Mouse (Mus musculus): ENCODE measurements around the gene Lhx4. TPM values are rescaled to one million over a fixed set of nuclear protein-coding genes. Genes with fewer than 3 reads are reported as not detected.

Gene Lhx4
- polyA plus RNA-seq, 1 experiment = 1.0 TPM

- H3K4me1 ChIP-seq (ENCODE audit: control insufficient read depth, insufficient read depth, low read length) = no peaks in the 10 kb centered on the region; the same call in 1 of the 2 replicates
- TF ChIP-seq POLR2A (IDR thresholded peaks at IDR 0.05; ENCODE audit: borderline replicate concordance, insufficient read depth, low read length) (no peak), CTCF (IDR thresholded peaks at IDR 0.05; ENCODE audit: borderline replicate concordance, insufficient read depth, low read depth, low read length) (no peak)
- WGBS = 84% methylated on average over 11 of the region's 11 CpGs
Observed at GRCm38 (mm10) chr1:155693026-155693425, 58.5 kb downstream of the Lhx4 start.

GRCm38 (mm10) chr1:155692230-155692629 is 59.3 kb downstream of the Lhx4 start:
- 91% methylated on average over 6 of the region's 6 CpGs for WGBS
- no peak overlapping the region for H3K27ac ChIP-seq (ENCODE audit: insufficient read depth, low read length)
- H3K4me3 ChIP-seq (replicated peaks; ENCODE audit: insufficient read depth, low read depth, low read length) = no peak overlapping the region
- no peaks in the 10 kb centered on the region for H3K27me3 ChIP-seq (ENCODE audit: control insufficient read depth, insufficient read depth, low read length)
- TF ChIP-seq POLR2A (IDR thresholded peaks at IDR 0.05; ENCODE audit: borderline replicate concordance, insufficient read depth, low read length) (no peak), CTCF (IDR thresholded peaks at IDR 0.05; ENCODE audit: borderline replicate concordance, insufficient read depth, low read depth, low read length) (no peak)
- no peaks in the 10 kb centered on the region for H3K4me1 ChIP-seq (ENCODE audit: control insufficient read depth, insufficient read depth, low read length)
- DNase-seq = no peak

More at GRCm38 (mm10) chr1:155693026-155693425, 58.5 kb downstream of the Lhx4 start:
- Histone ChIP-seq H3K27me3 (ENCODE audit: control insufficient read depth, insufficient read depth, low read length) (no peaks in the 10 kb centered on the region), H3K27ac (ENCODE audit: insufficient read depth, low read length) (no peak overlapping the region), H3K4me3 (replicated peaks; ENCODE audit: insufficient read depth, low read depth, low read length) (no peak overlapping the region)
- DNase-seq = no peak

GRCm38 (mm10) chr1:155689558-155689957 is 61.9 kb downstream of the Lhx4 start:
- Histone ChIP-seq H3K27ac (ENCODE audit: insufficient read depth, low read length) (no peak overlapping the region), H3K4me3 (replicated peaks; ENCODE audit: insufficient read depth, low read depth, low read length) (no peak overlapping the region), H3K27me3 (ENCODE audit: control insufficient read depth, insufficient read depth, low read length) (no peaks in the 10 kb centered on the region), H3K4me1 (ENCODE audit: control insufficient read depth, insufficient read depth, low read length) (peaks cover 2% of the 10 kb centered on the region; the same call in 1 of the 2 replicates)
- TF ChIP-seq POLR2A (IDR thresholded peaks at IDR 0.05; ENCODE audit: borderline replicate concordance, insufficient read depth, low read length) = no peak
- TF ChIP-seq CTCF (IDR thresholded peaks at IDR 0.05; ENCODE audit: borderline replicate concordance, insufficient read depth, low read depth, low read length) = no peak
- no peak for DNase-seq
- 63% methylated on average over 5 of the region's 5 CpGs for WGBS

- Histone ChIP-seq H3K4me1 (ENCODE audit: control insufficient read depth, insufficient read depth, low read length) (peaks cover 2% of the 10 kb centered on the region; the same call in 1 of the 2 replicates), H3K27me3 (ENCODE audit: control insufficient read depth, insufficient read depth, low read length) (no peaks in the 10 kb centered on the region), H3K27ac (ENCODE audit: insufficient read depth, low read length) (no peak overlapping the region), H3K4me3 (replicated peaks; ENCODE audit: insufficient read depth, low read depth, low read length) (no peak overlapping the region)
- TF ChIP-seq CTCF (IDR thresholded peaks at IDR 0.05; ENCODE audit: borderline replicate concordance, insufficient read depth, low read depth, low read length) = no peak
- no peak for TF ChIP-seq POLR2A (IDR thresholded peaks at IDR 0.05; ENCODE audit: borderline replicate concordance, insufficient read depth, low read length)
- 60% methylated on average over 4 of the region's 4 CpGs for WGBS
- DNase-seq = no peak
Observed at GRCm38 (mm10) chr1:155689141-155689540, 62.3 kb downstream of the Lhx4 start.

GRCm38 (mm10) chr1:155686816-155687215 is 64.7 kb downstream of the Lhx4 start:
- H3K27ac ChIP-seq (ENCODE audit: insufficient read depth, low read length) = no peak overlapping the region
- no peaks in the 10 kb centered on the region for H3K27me3 ChIP-seq (ENCODE audit: control insufficient read depth, insufficient read depth, low read length)
- DNase-seq = no peak
- no peak overlapping the region for H3K4me3 ChIP-seq (replicated peaks; ENCODE audit: insufficient read depth, low read depth, low read length)
- TF ChIP-seq CTCF (IDR thresholded peaks at IDR 0.05; ENCODE audit: borderline replicate concordance, insufficient read depth, low read depth, low read length) (no peak), POLR2A (IDR thresholded peaks at IDR 0.05; ENCODE audit: borderline replicate concordance, insufficient read depth, low read length) (no peak)
- WGBS = 55% methylated on average over 15 of the region's 15 CpGs
- peaks cover 2% of the 10 kb centered on the region; the same call in 1 of the 2 replicates for H3K4me1 ChIP-seq (ENCODE audit: control insufficient read depth, insufficient read depth, low read length)

GRCm38 (mm10) chr1:155681116-155681799 is 70.2 kb downstream of the Lhx4 start:
- DNase-seq = no peak
- peaks cover 4% of the 10 kb centered on the region; the same call in 1 of the 2 replicates for H3K4me1 ChIP-seq (ENCODE audit: control insufficient read depth, insufficient read depth, low read length)
- WGBS = 46% methylated on average over 10 of the region's 10 CpGs
- H3K4me3 ChIP-seq (replicated peaks; ENCODE audit: insufficient read depth, low read depth, low read length) = no peak overlapping the region
- H3K27ac ChIP-seq (ENCODE audit: insufficient read depth, low read length) = no peak overlapping the region
- no peak for TF ChIP-seq POLR2A (IDR thresholded peaks at IDR 0.05; ENCODE audit: borderline replicate concordance, insufficient read depth, low read length)
- TF ChIP-seq CTCF (IDR thresholded peaks at IDR 0.05; ENCODE audit: borderline replicate concordance, insufficient read depth, low read depth, low read length) = no peak
- H3K27me3 ChIP-seq (ENCODE audit: control insufficient read depth, insufficient read depth, low read length) = no peaks in the 10 kb centered on the region

GRCm38 (mm10) chr1:155675570-155675969 is 75.9 kb downstream of the Lhx4 start:
- H3K4me1 ChIP-seq (ENCODE audit: control insufficient read depth, insufficient read depth, low read length) = 0 out of 2 replicates have a peak, but pooled peaks cover 4% of the 10 kb centered on the region
- H3K27me3 ChIP-seq (ENCODE audit: control insufficient read depth, insufficient read depth, low read length) = no peaks in the 10 kb centered on the region
- no peak for TF ChIP-seq CTCF (IDR thresholded peaks at IDR 0.05; ENCODE audit: borderline replicate concordance, insufficient read depth, low read depth, low read length)
- TF ChIP-seq POLR2A (IDR thresholded peaks at IDR 0.05; ENCODE audit: borderline replicate concordance, insufficient read depth, low read length) = no peak
- no peak for DNase-seq
- no peak overlapping the region for H3K4me3 ChIP-seq (replicated peaks; ENCODE audit: insufficient read depth, low read depth, low read length)
- 91% methylated on average over 6 of the region's 6 CpGs for WGBS
- H3K27ac ChIP-seq (ENCODE audit: insufficient read depth, low read length) = no peak overlapping the region

GRCm38 (mm10) chr1:155663994-155664393 is 87.5 kb downstream of the Lhx4 start:
- H3K4me3 ChIP-seq (replicated peaks; ENCODE audit: insufficient read depth, low read depth, low read length) = no peak overlapping the region
- H3K27me3 ChIP-seq (ENCODE audit: control insufficient read depth, insufficient read depth, low read length) = no peaks in the 10 kb centered on the region
- DNase-seq = no peak
- H3K27ac ChIP-seq (ENCODE audit: insufficient read depth, low read length) = no peak overlapping the region
- 94% methylated on average over 5 of the region's 5 CpGs for WGBS
- H3K4me1 ChIP-seq (ENCODE audit: control insufficient read depth, insufficient read depth, low read length) = no peaks in the 10 kb centered on the region
- TF ChIP-seq CTCF (IDR thresholded peaks at IDR 0.05; ENCODE audit: borderline replicate concordance, insufficient read depth, low read depth, low read length) = no peak
- no peak for TF ChIP-seq POLR2A (IDR thresholded peaks at IDR 0.05; ENCODE audit: borderline replicate concordance, insufficient read depth, low read length)

Measured in cerebellum, adult 2 months (tissue).